Mouse (Mus musculus): ENCODE results near the gene Zmynd15.

DNA sequence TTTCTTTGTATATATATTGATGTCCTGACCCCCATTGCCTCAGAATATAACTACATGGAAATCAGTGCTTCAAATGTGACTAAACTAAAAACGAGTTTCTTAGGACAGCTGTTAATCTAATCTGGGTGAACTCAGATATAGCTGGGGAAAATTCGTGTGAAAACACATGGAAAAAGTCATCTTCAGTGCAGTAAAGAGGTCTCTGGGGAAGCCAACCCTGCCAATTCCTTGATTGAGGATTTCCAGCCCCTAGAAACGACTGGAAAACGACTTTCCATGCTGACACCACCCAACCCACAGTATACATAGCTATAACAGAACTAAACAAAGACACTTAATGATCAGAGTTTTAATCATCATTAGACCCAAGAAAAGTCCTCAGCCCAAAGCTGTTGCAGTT is 28.6 kb downstream of the Zmynd15 start:
- TF ChIP-seq GATA1 (IDR thresholded peaks at IDR 0.05; ENCODE audit: low read length) (no peak), TAL1 (IDR thresholded peaks at IDR 0.05; ENCODE audit: low read length) (no peak)
